Mouse (Mus musculus): ENCODE measurements at regions not wholly inside any gene's neighbourhood (a gene's known extent, or its start where the extent isn't known, plus 50 kb on each side); places are given as distances from the start of the nearest gene placed in this dataset.

DNA sequence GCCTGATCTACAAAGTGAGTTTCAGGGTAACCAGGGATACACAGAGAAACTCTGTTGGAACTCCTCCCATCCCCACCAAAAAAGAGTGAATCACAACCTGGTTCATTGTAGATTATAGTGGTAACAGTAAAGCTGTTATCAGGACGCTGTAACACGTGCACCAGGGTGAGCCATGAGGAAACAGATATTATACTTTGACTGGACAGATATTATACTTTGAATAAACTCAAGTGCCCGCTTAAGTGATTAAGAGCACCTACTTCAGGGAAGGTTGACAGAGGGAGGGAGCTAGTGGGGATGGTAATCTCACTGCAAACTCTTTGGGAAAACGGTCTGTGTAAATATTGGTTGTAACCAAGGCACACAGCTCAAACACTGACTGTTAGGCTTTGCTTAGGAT, 147.4 kb downstream of the Cetn3 start:
- no peak for TF ChIP-seq CTCF (IDR thresholded peaks at IDR 0.05)
- TF ChIP-seq EP300 (IDR thresholded peaks at IDR 0.05; ENCODE audit: insufficient read depth, low read depth, low read length) = no peak

Data from heart, adult 2 months (tissue).